Mouse (Mus musculus) hindbrain, embryonic 14.5 days (tissue): ENCODE measurements around the gene Cog1. TPM values are rescaled to one million over a fixed set of nuclear protein-coding genes. Genes with fewer than 3 reads are reported as not detected.

ENCODE experiments used
- ATAC-seq: fragments of 200-750 bp; cut with Nextera tagmentation; 2 replicates; pipeline ENCODE4 v1.8.0; 2017; ENCODE audit warnings: moderate number of reproducible peaks, mild to moderate bottlenecking, moderate TSS enrichment, moderate library complexity; ENCODE audit not compliant: low FRiP score
- DNase-seq: peaks from one replicate; pipeline ENCODE4 v3.0.0-alpha.2; 2015; ENCODE audit warnings: low spot score
- H3K27ac ChIP-seq: fragments of 300-500 bp; sonication (generic); 2 replicates; pipeline ENCODE4 v1.5.1; 2014; ENCODE audit warnings: mild to moderate bottlenecking, moderate library complexity
- H3K27me3 ChIP-seq: fragments of 300-500 bp; sonication (generic); 2 replicates; pipeline ENCODE4 v1.6.1; 2014; ENCODE audit warnings: mild to moderate bottlenecking, low read length, mixed read lengths; ENCODE audit not compliant: control insufficient read depth, insufficient read depth
- H3K36me3 ChIP-seq: fragments of 300-500 bp; sonication (generic); replicated peaks from 2 replicates; pipeline ENCODE4 v1.6.1; 2014; ENCODE audit not compliant: control insufficient read depth, insufficient read depth
- H3K4me1 ChIP-seq: fragments of 300-500 bp; sonication (generic); replicated peaks from 2 replicates; pipeline ENCODE4 v1.6.1; 2014; ENCODE audit warnings: antibody characterized with exemption, low read length, mixed read lengths; ENCODE audit not compliant: control insufficient read depth, insufficient read depth
- H3K4me2 ChIP-seq: fragments of 300-500 bp; sonication (generic); replicated peaks from 2 replicates; pipeline ENCODE4 v1.6.1; 2014; ENCODE audit warnings: mild to moderate bottlenecking, moderate library complexity
- H3K4me3 ChIP-seq: fragments of 300-500 bp; sonication (generic); replicated peaks from 2 replicates; pipeline ENCODE4 v1.5.1; 2014; ENCODE audit warnings: mild to moderate bottlenecking, low read length
- H3K9ac ChIP-seq: fragments of 300-500 bp; sonication (generic); 2 replicates; pipeline ENCODE4 v1.6.1; 2014
- H3K9me3 ChIP-seq: fragments of 300-500 bp; sonication (generic); 2 replicates; pipeline ENCODE4 v1.6.1; 2016; ENCODE audit warnings: low read length; ENCODE audit not compliant: control insufficient read depth
- WGBS: fragments of 180-500 bp; shearing (Covaris S2); extraction: QIAGEN DNeasy Blood & Tissue Kit; methylation state at CpG from one replicate; pipeline ENCODE4 v1.1.7; 2014; 5-methylcytosine and 5-hydroxymethylcytosine counted together
- polyA plus RNA-seq: library from polyadenylated mRNA; unstranded; fragments of >200 nt; fragmentation: Nextera tagmentation; extraction: Ambion mirVana; gene quantifications from 2 replicates; pipeline ENCODE4 v1.2.1, GENCODE M21; 2014

The Cog1 gene
- polyA plus RNA-seq, 1 experiment from 2014 or later = 38.0 TPM

- Histone ChIP-seq H3K27me3 (no peaks in the 10 kb centered on the region), H3K36me3 (peaks cover 26% of the 10 kb centered on the region), H3K4me3 (peak within 1 kb of the TSS; percentile 89), H3K9me3 (no peaks in the 10 kb centered on the region), H3K27ac (peak within 1 kb of the TSS; percentile 94), H3K4me2 (peak within 1 kb of the TSS; percentile 56), H3K4me1 (peaks cover 14% of the 10 kb centered on the region), H3K9ac (peak within 1 kb of the TSS; percentile 95)
- peak; percentile 73 for DNase-seq
- WGBS = under 1% methylated on average over 74 of the region's 91 CpGs
- peak; percentile 80 for ATAC-seq
Measured at GRCm38 (mm10) chr11:113649353-113650210, 613 bp downstream of the Cog1 start, which contains the start of gene Slc39a11. TSS of gene Slc39a11 (minus strand) at chr11:113650079.

DNA sequence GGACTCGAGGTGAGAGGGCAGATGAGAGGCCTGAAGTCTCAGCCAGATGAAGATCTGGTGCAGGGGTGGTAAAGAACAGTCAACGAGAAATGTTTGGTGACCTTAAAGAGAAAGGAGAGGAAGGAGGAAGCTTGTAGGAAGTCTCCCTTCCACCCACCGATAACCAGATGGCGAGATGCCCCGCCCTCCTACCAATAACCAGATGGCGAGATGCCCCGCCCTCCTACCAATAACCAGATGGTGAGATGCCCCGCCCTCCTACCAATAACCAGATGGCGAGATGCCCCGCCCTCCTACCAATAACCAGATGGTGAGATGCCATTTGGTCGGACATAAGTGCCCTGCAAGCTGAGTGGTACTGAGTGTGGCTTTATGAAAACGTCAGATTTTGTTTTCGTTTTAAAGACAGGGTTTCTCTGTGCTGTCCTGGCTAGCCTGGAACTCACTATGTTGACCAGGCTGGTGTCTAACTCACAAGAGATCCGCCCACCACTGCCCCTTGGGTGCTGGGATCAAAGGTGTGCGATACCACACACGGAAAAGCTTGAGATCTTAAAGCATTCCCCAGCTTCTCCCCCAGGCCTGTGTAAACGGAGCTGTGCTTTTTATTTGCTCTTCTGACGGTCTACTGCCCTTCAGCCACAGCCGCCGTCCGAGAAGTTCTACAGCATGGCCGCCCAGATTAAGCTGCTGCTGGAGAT, 2.4 kb downstream of the Cog1 start:
- 65% methylated on average over 22 of the region's 22 CpGs for WGBS
- H3K9ac ChIP-seq = no peak overlapping the region
- H3K4me2 ChIP-seq = peak overlapping the region; percentile 56; the same call in 1 of the 2 replicates
- ATAC-seq (no peak), DNase-seq (no peak)
- no peaks in the 10 kb centered on the region for H3K27me3 ChIP-seq
- no peaks in the 10 kb centered on the region for H3K9me3 ChIP-seq
- H3K36me3 ChIP-seq = peaks cover 44% of the 10 kb centered on the region
- H3K27ac ChIP-seq = no peak overlapping the region
- H3K4me1 ChIP-seq = peaks cover 14% of the 10 kb centered on the region
- H3K4me3 ChIP-seq = no peak overlapping the region

DNA sequence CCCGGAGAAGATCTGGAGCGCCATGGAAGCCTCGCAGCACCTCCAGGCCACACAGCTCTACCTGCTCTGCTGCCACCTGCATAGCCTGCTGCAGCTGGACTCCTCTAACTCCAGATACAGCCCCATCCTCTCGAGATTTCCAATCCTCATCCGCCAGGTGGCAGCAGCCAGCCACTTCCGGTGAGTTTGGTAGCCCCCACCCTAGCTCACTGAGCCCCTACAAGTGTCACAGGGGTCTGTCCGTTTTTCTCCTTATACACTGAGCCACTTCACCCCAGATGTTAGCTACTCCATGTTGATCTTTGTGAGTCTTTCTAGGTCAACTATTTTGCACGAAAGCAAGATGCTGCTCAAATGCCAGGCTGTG, 2.9 kb downstream of the Cog1 start:
- no peaks in the 10 kb centered on the region for H3K9me3 ChIP-seq
- WGBS = 46% methylated on average over 8 of the region's 8 CpGs
- no peak overlapping the region for H3K4me3 ChIP-seq
- no peak overlapping the region for H3K4me2 ChIP-seq
- ATAC-seq = peak; percentile 23; the same call in 1 of the 2 replicates
- no peak overlapping the region for H3K27ac ChIP-seq
- H3K27me3 ChIP-seq = no peaks in the 10 kb centered on the region
- peaks cover 49% of the 10 kb centered on the region for H3K36me3 ChIP-seq
- peak; percentile 63 for DNase-seq
- H3K4me1 ChIP-seq = peaks cover 15% of the 10 kb centered on the region
- no peak overlapping the region for H3K9ac ChIP-seq

DNA sequence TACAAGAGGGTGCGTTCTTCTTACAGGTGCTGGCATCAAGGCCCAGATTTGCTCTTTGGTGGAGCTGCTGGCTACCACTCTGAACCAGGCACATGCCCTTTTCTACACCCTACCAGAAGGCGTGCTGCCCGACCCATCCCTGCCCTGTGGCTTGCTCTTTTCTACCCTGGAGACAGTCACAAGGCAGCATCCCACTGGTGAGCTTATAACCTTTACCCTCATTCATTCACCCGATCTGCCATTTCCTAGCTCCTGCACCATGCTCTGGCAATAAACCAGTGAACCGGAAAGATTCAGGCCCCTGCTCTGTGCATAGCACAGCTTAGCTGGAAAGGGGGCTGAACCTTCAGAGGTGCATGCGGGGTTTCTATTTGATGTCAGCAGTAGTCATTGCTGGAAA, 3.5 kb downstream of the Cog1 start:
- DNase-seq (no peak), ATAC-seq (no peak)
- Histone ChIP-seq H3K4me3 (no peak overlapping the region), H3K4me2 (no peak overlapping the region), H3K36me3 (peaks cover 56% of the 10 kb centered on the region), H3K27ac (no peak overlapping the region), H3K9ac (no peak overlapping the region), H3K4me1 (peaks cover 18% of the 10 kb centered on the region), H3K9me3 (no peaks in the 10 kb centered on the region), H3K27me3 (no peaks in the 10 kb centered on the region)
- WGBS = 85% methylated on average over 6 of the region's 6 CpGs

DNA sequence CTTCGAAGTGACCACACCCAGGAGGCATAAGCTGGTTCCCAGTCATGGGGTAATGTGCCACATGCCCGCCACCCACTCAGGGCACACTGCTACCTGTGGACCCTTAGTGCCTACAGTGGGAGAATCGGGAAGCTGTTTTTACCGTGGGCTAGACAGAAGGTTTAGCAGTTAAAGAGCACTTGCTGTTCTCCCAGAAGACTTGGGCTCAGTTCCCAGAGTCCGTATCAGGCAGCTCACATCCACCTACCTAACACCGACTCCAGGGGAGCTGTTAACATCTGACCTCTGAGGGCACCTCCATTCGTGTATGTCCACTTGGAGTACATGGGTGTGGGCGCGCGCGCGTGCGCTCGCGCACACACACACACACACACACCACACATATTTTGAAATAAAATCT, 5.1 kb downstream of the Cog1 start:
- H3K4me2 ChIP-seq = no peak overlapping the region
- 96% methylated on average over 15 of the region's 15 CpGs for WGBS
- no peak overlapping the region for H3K9ac ChIP-seq
- H3K27me3 ChIP-seq = no peaks in the 10 kb centered on the region
- peaks cover 13% of the 10 kb centered on the region for H3K4me1 ChIP-seq
- ATAC-seq (no peak), DNase-seq (no peak)
- H3K27ac ChIP-seq = no peak overlapping the region
- peaks cover 71% of the 10 kb centered on the region for H3K36me3 ChIP-seq
- H3K9me3 ChIP-seq = no peaks in the 10 kb centered on the region
- H3K4me3 ChIP-seq = no peak overlapping the region

- Histone ChIP-seq H3K9ac (no peak overlapping the region), H3K4me2 (no peak overlapping the region), H3K4me1 (peaks cover 13% of the 10 kb centered on the region), H3K36me3 (peaks cover 78% of the 10 kb centered on the region), H3K27ac (no peak overlapping the region), H3K9me3 (no peaks in the 10 kb centered on the region), H3K27me3 (no peaks in the 10 kb centered on the region), H3K4me3 (no peak overlapping the region)
- DNase-seq = peak; percentile 42
- ATAC-seq = no peak
- 83% methylated on average over 18 of the region's 18 CpGs for WGBS
Measured at GRCm38 (mm10) chr11:113654561-113655270, 5.7 kb downstream of the Cog1 start.

GRCm38 (mm10) chr11:113656511-113656932, 7.6 kb downstream of the Cog1 start:
- no peak overlapping the region for H3K27ac ChIP-seq
- ATAC-seq (peak; percentile 75; the same call in 1 of the 2 replicates), DNase-seq (no peak)
- no peak overlapping the region for H3K9ac ChIP-seq
- no peaks in the 10 kb centered on the region for H3K27me3 ChIP-seq
- H3K9me3 ChIP-seq = no peaks in the 10 kb centered on the region
- H3K4me1 ChIP-seq = 0 out of 2 replicates have a peak, but pooled peaks cover 4% of the 10 kb centered on the region
- no peak overlapping the region for H3K4me2 ChIP-seq
- no peak overlapping the region for H3K4me3 ChIP-seq
- H3K36me3 ChIP-seq = peaks cover 95% of the 10 kb centered on the region
- 83% methylated on average over 8 of the region's 8 CpGs for WGBS

DNA sequence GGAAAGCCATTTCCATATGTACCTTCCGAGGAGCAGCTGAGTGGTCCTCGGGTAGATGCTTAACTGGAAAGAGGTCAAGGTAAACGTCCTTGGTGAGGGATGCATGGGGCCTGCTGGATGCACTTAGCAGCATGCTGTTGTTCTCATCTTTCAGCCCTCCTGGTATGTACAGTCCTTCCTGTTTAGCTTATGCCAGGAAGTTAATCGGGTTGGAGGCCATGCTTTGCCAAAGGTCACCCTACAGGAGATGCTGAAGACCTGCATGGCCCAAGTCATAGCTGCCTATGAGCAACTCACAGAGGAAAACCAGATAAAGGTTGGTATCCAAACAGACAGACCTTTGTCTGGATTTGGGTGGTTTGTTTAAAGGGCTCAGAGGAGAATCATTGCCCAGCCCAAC, 8.3 kb downstream of the Cog1 start:
- Histone ChIP-seq H3K36me3 (peaks cover 99% of the 10 kb centered on the region), H3K4me3 (no peak overlapping the region), H3K27me3 (no peaks in the 10 kb centered on the region), H3K9ac (no peak overlapping the region), H3K4me1 (0 out of 2 replicates have a peak, but pooled peaks cover 4% of the 10 kb centered on the region), H3K9me3 (no peaks in the 10 kb centered on the region), H3K4me2 (no peak overlapping the region), H3K27ac (no peak overlapping the region)
- 86% methylated on average over 4 of the region's 4 CpGs for WGBS
- ATAC-seq = no peak
- no peak for DNase-seq

DNA sequence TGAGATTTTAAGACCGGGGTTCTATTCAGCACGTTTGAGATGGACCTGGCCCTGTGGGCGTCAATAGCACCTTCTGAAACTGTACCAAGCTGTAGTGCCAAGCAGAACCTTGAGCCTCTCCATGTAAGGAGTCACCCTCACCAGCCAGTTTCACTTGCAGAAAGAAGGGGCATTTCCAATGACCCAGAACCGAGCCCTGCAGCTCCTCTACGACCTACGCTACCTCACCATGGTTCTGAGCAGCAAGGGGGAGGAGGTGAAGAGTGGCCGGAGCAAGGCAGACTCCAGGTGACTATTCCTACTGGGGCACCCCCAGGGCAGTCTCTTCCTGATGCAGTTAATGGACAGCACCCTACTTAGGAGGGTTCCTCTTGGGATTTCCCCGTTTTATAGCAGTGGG, 9.3 kb downstream of the Cog1 start:
- H3K4me2 ChIP-seq = no peak overlapping the region
- H3K27ac ChIP-seq = no peak overlapping the region
- no peaks in the 10 kb centered on the region for H3K9me3 ChIP-seq
- 0 out of 2 replicates have a peak, but pooled peaks cover 4% of the 10 kb centered on the region for H3K4me1 ChIP-seq
- no peaks in the 10 kb centered on the region for H3K27me3 ChIP-seq
- 87% methylated on average over 8 of the region's 8 CpGs for WGBS
- H3K4me3 ChIP-seq = no peak overlapping the region
- no peak for ATAC-seq
- peaks cover 99% of the 10 kb centered on the region for H3K36me3 ChIP-seq
- H3K9ac ChIP-seq = no peak overlapping the region
- DNase-seq = no peak
